Mouse (Mus musculus): ENCODE data around the gene Tenm4. TPM values are rescaled to one million over a fixed set of nuclear protein-coding genes. Genes with fewer than 3 reads are reported as not detected.

The Tenm4 gene
- total and polyA plus RNA-seq, 3 experiments = 0.03 to 0.26 (median 0.04) TPM

GRCm38 (mm10) chr7:96342996-96343395, 171.9 kb downstream of the Tenm4 start:
- TF ChIP-seq USF2 (conservative IDR thresholded peaks at IDR 0.05; ENCODE audit: low read depth, low read length) (no peak), EP300 (IDR thresholded peaks at IDR 0.05; ENCODE audit: low read length) (no peak), JUN (IDR thresholded peaks at IDR 0.05; ENCODE audit: insufficient read depth, low read depth, low read length) (no peak), POLR2A (IDR thresholded peaks at IDR 0.05; ENCODE audit: low read depth, low read length) (no peak), SIN3A (IDR thresholded peaks at IDR 0.05; ENCODE audit: low read length) (no peak), RAD21 (IDR thresholded peaks at IDR 0.05; ENCODE audit: low read depth, low read length) (no peak), CHD1 (IDR thresholded peaks at IDR 0.05; ENCODE audit: low read depth, low read length) (no peak), UBTF (IDR thresholded peaks at IDR 0.05; ENCODE audit: low read depth, low read length) (no peak), ZKSCAN1 (IDR thresholded peaks at IDR 0.05; ENCODE audit: borderline replicate concordance, low read depth, low read length) (no peak), ELF1 (IDR thresholded peaks at IDR 0.05; ENCODE audit: low read depth, low read length) (no peak)
- in situ Hi-C loops (cut with MboI; ENCODE audit: low pct_ligation_motif_present, low pct_unique_long_range_greater_than_20kb, low sequenced_read_pairs) = no loop called here
- no peak overlapping the region for H3K4me3 ChIP-seq (replicated peaks in 1 of 3; ENCODE audit: low read depth in 2 of 3, low read length in 2 of 3, poor library complexity in 1 of 3)
- no peaks in the 10 kb centered on the region for H3K79me2 ChIP-seq (replicated peaks; ENCODE audit: control insufficient read depth, extremely low read depth, insufficient read depth, poor library complexity, severe bottlenecking)
- H3K36me3 ChIP-seq (replicated peaks in 1 of 2; ENCODE audit: control insufficient read depth in 1 of 2, insufficient read depth in 1 of 2, low read length in 1 of 2) = no peaks in the 10 kb centered on the region
- H3K27me3 ChIP-seq (replicated peaks) = no peaks in the 10 kb centered on the region
- H3K9me3 ChIP-seq (replicated peaks; ENCODE audit: low read length) = no peaks in the 10 kb centered on the region
- dilution Hi-C loops (cut with MboI; ENCODE audit: extremely low pct_ligation_motif_present, extremely low pct_unique_long_range_greater_than_20kb, low sequenced_read_pairs) = no loop called here
- H3K4me2 ChIP-seq (ENCODE audit: insufficient read depth, low read depth, poor library complexity, severe bottlenecking) = no peak overlapping the region
- no peak overlapping the region for H3K27ac ChIP-seq (ENCODE audit: insufficient read depth, low read depth)
- no peaks in the 10 kb centered on the region for H3K4me1 ChIP-seq (ENCODE audit: control insufficient read depth in 1 of 2, insufficient read depth in 2 of 2)
- no peak overlapping the region for H3K9ac ChIP-seq (ENCODE audit: insufficient read depth, low read depth)
- DNase-seq (ENCODE audit: extremely low read depth) = no peak

DNA sequence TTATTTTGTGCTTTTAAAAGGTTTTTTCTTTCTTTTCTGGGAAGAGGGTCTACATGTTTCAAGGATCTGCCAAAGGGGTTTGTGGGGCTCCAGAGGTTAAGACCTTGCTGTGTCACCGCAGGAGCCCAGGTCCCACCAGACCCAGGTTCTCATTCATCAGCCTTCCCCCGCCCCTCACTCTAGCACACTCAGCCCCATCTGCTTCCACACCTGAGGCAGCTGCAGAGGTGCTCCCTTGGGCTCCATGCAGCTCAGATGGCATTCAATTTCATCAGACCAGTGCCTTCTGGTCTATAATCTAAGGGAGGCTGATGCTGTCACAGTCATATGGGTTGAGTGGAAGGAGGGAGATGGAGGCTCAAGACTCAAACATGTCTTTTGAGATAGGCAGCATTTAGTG, 172.6 kb downstream of the Tenm4 start:
- Histone ChIP-seq H3K27me3 (replicated peaks) (no peaks in the 10 kb centered on the region), H3K9ac (ENCODE audit: insufficient read depth, low read depth) (no peak overlapping the region), H3K9me3 (replicated peaks; ENCODE audit: low read length) (no peaks in the 10 kb centered on the region), H3K4me2 (ENCODE audit: insufficient read depth, low read depth, poor library complexity, severe bottlenecking) (no peak overlapping the region), H3K79me2 (replicated peaks; ENCODE audit: control insufficient read depth, extremely low read depth, insufficient read depth, poor library complexity, severe bottlenecking) (no peaks in the 10 kb centered on the region), H3K4me3 (replicated peaks in 1 of 3; ENCODE audit: low read depth in 2 of 3, low read length in 2 of 3, poor library complexity in 1 of 3) (no peak overlapping the region), H3K27ac (ENCODE audit: insufficient read depth, low read depth) (no peak overlapping the region), H3K36me3 (replicated peaks in 1 of 2; ENCODE audit: control insufficient read depth in 1 of 2, insufficient read depth in 1 of 2, low read length in 1 of 2) (no peaks in the 10 kb centered on the region), H3K4me1 (ENCODE audit: control insufficient read depth in 1 of 2, insufficient read depth in 2 of 2) (no peaks in the 10 kb centered on the region)
- no peak for DNase-seq (ENCODE audit: extremely low read depth)
- dilution Hi-C loops (cut with MboI; ENCODE audit: extremely low pct_ligation_motif_present, extremely low pct_unique_long_range_greater_than_20kb, low sequenced_read_pairs) = no loop called here
- TF ChIP-seq NELFE (IDR thresholded peaks at IDR 0.05; ENCODE audit: low read depth, low read length) = no peak
- no peak for TF ChIP-seq IRF4 (IDR thresholded peaks at IDR 0.05; ENCODE audit: low read depth, low read length)
- TF ChIP-seq ETS1 (conservative IDR thresholded peaks at IDR 0.05; ENCODE audit: low read depth, low read length) = no peak
- no peak for TF ChIP-seq POLR2AphosphoS2 (IDR thresholded peaks at IDR 0.05; ENCODE audit: low read depth, low read length)
- no peak for TF ChIP-seq ZC3H11A (IDR thresholded peaks at IDR 0.05; ENCODE audit: low read depth, low read length)
- no peak for TF ChIP-seq MAZ (IDR thresholded peaks at IDR 0.05; ENCODE audit: low read depth, low read length)
- in situ Hi-C loops (cut with MboI; ENCODE audit: low pct_ligation_motif_present, low pct_unique_long_range_greater_than_20kb, low sequenced_read_pairs) = no loop called here

Data from CH12.LX (cell line).